Mouse (Mus musculus): Measurements from ENCODE around the gene Terf2ip. TPM values are rescaled to one million over a fixed set of nuclear protein-coding genes. Genes with fewer than 3 reads are reported as not detected.
A peak's percentile ranks its signal among the peaks of the same experiment; 100 is the strongest.

The Terf2ip gene
- total RNA-seq, 2 experiments from 2014 or later = 4.1 to 9.4 TPM

DNA sequence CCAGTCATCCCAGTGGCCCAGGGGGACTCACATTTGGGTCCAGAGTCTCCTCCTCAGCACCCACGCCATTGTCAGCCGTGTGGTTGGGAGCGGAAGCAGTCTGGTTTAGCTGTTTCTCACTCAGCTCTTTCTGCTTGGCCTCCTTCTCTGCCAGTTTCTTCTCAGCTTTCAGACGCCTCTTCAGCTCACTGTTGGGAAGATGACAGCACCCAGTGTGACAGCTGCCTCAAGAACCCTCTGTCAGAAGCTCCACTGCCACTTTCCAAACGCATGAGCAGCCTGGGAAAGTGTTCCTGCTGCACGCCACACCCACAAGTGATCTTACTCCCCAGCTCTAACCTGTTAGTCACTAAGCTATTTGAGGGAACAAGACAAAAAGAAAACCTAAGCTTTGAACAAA lies 5.6 kb upstream of the Terf2ip start:
- ATAC-seq (replicated peaks; ENCODE audit: poor library complexity, severe bottlenecking) = no peak

DNA sequence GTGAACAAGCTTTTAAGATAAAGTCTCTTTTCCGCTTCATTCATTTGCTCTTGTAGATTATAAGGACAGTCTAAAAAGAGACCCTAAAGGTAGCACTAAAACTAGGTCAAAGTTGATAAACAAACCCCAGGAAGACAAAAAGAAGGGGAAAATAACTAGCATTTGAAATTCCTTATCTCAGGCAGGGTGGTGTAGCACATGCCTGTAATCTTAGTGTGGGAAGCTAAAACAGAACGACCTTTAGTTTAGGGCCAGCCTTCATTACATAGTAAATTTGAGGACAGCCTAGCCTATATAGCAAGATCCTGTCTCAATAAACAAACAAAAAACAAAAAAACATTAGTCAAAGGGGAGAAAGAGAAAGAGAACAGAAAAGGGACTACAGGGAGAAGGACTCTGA lies 3.5 kb upstream of the Terf2ip start:
- no peak for ATAC-seq (replicated peaks; ENCODE audit: poor library complexity, severe bottlenecking)

DNA sequence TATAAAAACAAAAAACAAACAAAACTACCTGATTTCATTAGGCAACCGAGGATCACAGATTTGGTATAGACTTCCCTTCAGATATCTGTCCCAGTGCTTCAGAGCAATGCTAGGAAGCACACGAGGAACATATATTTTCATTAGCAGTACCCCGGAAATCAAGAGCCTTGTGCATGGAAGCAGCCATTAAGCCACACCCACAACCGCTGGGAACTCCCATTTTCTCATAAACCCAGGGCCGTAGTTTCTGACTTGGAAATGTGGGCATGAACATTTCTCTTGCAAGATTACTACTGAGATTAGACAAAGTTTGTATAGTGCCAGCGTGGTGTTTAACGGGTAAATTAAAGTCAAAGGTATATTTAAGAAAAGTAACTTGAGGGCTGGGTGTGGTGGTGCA lies 1.6 kb upstream of the Terf2ip start:
- no peak for ATAC-seq (replicated peaks; ENCODE audit: poor library complexity, severe bottlenecking)

DNA sequence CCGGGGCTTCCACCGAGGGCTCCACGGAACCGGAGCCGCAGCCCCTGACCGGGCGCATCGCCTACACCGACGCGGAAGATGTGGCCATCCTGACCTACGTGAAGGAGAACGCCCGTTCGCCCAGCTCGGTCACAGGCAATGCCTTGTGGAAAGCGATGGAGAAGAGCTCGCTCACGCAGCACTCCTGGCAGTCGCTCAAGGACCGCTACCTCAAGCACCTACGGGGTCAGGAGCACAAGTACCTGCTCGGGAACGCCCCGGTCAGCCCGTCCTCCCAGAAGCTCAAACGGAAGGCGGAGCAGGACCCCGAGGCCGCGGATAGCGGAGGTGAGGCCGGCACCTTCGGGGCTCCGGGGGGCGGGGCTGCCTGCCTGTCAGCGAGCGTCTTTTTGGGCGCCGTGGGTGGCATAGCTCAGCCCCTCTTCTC lies 631 bp downstream of the Terf2ip start:
- ATAC-seq (replicated peaks; ENCODE audit: poor library complexity, severe bottlenecking) = peak; percentile 69

DNA sequence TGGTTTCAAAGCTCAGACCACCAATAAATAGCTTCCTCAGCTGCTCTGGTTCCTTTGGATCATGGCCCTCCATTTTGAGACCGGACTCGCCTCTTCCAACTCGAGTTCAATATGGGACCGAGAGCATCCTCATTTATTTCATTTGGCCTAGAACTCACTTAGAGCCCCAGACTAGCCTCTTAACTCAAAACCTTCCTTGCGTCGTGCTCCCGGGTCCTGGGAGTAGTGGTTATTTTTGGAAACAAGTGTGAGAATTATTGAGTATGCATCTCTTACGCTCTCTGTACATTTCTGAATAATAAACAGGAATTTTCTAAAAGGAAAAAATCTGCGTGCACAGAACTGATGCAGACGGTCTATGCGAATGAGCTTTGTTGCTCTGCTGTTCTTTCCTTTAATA lies 3.7 kb downstream of the Terf2ip start, which contains the start of gene Gm6793:
TSS of gene Gm6793 (minus strand) at position 101 of the 400 bp plus-strand sequence.
- ATAC-seq (replicated peaks; ENCODE audit: poor library complexity, severe bottlenecking) = no peak

DNA sequence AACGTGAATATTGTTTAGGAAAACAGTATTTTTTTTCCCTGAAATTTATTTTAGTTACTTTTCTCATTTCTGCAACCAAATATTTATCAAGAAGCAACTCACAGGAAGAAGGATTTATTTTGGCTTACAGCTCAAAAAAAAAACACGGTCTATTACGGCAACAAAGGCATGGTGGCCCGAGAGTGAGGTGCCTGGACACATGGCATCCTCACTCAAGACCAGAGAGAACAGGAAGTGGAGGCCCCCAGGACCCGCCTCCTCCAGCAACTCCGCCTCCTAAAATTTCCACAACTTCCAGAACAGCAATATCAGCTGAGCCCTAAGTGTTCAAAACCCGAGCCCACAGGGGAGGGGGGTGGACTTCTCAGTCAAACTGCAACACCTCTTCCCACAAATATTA lies 18.3 kb downstream of the Terf2ip start:
- no peak for ATAC-seq (replicated peaks; ENCODE audit: poor library complexity, severe bottlenecking)

DNA sequence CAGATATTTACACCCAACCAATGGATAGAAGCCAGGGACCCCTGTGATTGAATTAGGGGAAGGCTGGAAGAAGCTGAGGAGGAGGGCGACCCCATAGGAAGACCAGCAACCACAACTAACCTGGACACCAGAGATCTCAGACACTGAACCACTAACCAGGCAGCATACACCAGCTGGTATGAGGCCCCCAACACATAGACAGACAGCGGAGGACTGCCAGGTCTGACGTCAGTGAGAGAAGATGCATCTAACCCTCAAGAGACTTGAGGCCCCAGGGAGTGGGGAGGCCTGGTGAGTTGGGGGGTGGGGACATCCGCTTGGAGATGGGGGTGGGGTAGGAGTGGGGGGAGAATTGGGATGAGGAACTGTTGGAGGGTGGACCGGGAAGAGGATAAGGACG lies 19.5 kb downstream of the Terf2ip start:
- ATAC-seq (replicated peaks; ENCODE audit: poor library complexity, severe bottlenecking) = no peak

DNA sequence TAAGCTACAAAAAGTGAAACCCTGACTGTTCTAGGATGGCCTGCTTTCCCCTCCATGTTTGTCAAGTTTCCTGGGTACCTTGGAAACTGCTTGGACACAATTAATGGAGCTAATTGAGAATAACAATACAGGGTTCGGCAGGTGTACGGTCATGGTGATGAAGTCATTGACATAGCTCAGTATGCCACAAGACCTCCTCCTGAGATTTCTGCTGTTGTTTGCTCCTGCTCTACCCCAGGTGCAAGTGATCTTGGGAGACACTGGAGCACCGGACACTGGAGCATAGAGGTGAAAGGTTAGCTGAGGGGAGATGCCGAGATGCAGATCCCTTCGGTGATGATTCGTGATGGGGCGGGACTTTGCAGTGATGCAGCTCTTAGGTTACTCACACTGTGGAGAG lies 21.9 kb downstream of the Terf2ip start:
- no peak for ATAC-seq (replicated peaks; ENCODE audit: poor library complexity, severe bottlenecking)

DNA sequence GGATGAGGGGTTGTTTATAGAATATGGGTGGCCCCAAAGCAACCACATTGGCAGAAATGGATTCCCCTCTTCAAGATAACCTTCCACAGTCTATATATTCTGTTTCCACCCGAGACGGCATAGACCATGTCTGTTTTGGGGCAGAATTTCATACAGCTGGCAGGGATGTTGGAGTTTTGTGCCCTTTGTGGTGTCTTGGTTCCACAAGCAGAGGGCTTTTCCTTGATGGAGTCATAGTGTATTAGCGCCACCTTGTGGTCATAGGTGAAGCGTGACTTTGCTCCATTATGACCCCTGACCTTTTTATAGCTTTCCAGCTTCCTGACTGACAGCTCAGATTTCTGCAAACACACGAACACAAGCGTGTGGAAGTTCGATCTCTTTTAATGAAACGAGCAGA lies 23.4 kb downstream of the Terf2ip start:
- ATAC-seq (replicated peaks; ENCODE audit: poor library complexity, severe bottlenecking) = peak; percentile 95

DNA sequence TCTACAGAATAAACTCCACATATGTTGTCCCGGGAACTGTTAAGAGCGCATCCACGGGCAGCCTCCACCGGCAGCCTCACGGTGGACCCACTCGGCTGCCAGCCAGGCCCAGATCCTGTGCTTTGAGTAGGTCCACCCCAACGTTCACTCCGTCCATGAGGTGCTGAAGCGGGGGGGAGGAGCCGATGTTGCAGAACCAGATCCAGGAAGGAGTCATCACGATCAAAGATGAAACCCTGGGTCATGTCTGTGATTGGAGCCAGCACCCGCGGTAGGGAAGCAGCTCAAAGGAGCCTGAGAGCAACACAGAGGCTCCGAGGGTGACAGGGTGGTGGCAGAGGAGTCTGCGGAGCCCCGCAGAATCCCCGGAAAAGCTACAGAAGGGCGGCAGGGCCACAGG lies 26.3 kb downstream of the Terf2ip start:
- no peak for ATAC-seq (replicated peaks; ENCODE audit: poor library complexity, severe bottlenecking)

DNA sequence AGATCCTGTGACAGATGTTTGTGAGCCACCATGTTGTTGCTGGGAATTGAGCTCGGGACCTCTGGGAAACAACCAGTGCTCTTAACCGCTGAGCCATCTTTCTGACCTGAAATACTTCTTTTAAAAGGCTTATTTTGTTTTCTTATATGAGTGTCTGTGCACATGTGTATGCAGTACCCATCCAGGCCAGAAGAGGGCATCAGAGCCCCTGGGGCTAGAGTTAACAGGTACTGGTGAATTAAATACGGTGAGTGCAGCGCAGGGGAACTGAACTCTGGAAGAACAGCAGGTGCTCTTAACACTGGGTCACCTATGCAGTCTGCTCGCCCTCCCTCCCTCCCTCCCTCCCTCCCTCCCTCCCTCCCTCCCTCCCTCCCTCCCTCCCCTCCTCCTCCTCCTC lies 34.0 kb downstream of the Terf2ip start:
- ATAC-seq (replicated peaks; ENCODE audit: poor library complexity, severe bottlenecking) = no peak

DNA sequence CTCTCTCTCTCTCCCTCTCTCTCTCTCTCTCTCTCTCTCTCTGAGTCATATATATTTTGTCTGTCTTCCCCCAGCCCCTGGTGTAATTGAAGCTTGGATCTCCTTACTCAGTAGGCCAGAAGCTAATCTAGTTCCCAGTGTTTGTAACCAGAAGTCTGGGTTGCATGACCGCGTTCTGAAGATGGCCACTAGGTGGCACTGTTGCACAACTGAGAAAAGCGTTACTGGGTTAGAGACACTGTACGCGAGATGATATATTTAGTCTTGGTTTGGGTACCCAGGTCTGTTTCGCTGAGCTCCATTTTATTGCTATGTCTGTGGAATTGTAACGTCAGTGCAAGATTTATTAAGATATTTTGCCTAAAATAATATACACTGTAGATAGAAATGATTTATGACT lies 34.7 kb downstream of the Terf2ip start:
- peak; percentile 90 for ATAC-seq (replicated peaks; ENCODE audit: poor library complexity, severe bottlenecking)

DNA sequence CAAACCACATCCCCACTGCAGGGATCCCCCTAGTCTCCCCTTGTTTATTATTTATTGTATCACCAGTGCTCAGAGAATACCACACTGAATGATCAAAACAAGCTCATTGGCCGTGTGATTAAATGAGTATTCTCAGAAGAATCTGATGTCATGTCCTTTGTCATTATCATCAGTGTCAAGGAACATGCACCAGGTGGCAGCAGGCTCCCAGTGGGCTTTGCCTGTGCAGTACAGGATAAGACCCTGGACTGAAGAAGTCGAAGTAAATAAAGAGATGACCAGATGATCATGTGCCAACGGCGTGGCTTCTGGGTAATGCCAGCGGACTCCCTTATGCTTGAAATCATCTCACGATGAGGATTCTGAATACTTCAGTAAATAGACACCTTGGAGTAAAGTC lies 37.1 kb downstream of the Terf2ip start:
- ATAC-seq (replicated peaks; ENCODE audit: poor library complexity, severe bottlenecking) = no peak

DNA sequence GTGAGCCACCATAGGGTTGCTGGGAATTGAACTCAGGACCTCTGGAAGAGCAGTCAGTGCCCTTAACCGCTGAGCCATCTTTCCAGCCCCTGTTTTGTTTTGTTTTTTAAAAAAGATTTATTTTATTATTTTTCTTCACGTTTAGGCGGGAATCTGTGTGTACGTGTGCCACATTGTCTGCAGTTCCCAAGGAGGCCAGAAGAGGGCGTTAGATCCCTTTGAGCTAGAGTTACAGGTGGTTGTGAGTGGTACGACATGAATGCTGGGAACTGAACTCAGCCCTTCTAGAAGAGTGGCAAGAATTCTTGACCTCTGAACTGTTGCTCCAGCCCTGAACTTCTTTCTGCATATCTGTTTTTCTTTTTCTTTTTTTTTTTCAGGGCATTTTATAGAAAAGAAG lies 38.8 kb downstream of the Terf2ip start:
- no peak for ATAC-seq (replicated peaks; ENCODE audit: poor library complexity, severe bottlenecking)

DNA sequence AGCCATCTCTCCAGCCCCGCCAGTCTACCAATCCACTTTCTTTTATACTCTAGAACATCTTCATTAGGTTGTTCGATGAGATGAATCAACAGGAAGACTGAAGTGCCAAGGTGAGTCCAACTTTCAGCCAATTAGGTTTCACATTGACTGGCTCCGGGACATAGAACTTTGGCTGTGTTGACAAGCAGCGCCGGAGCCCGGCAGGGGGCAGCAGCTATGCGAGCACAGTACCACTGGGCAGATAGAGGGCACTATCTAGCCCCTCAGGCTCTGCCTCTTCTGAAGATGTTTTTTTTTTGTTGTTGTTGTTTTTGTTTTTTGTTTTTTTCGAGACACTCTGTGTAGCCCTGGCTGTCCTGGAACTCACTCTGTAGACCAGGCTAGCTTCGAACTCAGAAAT lies 40.3 kb downstream of the Terf2ip start:
- no peak for ATAC-seq (replicated peaks; ENCODE audit: poor library complexity, severe bottlenecking)

DNA sequence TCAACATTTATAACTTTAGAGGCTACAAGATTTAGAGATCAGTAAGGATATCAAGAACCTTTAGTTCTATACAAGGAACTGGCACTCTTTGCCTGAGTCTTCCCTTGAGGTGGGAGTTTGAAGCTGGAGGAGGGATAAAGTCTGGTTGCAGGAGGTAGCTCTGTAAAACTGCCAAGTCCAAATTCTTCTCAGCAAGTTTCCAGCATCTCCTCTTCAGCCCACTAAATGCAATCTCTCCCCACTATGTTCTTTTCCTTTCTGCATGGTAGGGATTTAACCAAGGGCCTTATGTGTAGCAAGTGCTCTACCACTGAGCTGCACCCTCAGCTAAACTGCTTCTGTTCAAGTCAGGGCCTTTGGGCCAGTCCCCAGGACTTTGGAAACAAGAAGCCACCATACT lies 43.3 kb downstream of the Terf2ip start:
- ATAC-seq (replicated peaks; ENCODE audit: poor library complexity, severe bottlenecking) = no peak

DNA sequence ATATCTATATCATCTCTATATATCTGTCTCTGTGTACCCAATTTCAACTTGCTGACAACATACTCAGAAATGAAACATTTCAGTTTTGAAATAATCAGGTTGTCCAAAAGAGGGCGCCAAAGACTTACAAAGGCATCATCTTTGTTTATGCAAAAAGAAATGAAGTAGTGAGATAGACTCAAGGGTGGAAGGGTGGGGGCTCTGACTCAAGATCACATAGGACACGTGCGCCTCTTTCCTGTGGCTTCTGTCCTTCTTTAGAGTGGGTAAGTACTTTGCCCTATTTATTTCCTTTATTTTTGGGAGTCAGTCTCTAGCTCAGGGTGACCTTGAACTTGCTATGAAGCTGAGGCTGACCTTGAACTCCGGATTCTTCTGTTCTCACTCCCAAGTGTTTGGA lies 50.2 kb downstream of the Terf2ip start:
- ATAC-seq (replicated peaks; ENCODE audit: poor library complexity, severe bottlenecking) = peak; percentile 67

Other genes with a start within 250 kb of the Terf2ip start
- 92.7 and 94.8 TPM in 2 replicates for gene Cfdp1, start 157.1 kb upstream of the Terf2ip start, total RNA-seq (2014; fragmentation: Nextera tagmentation)
- gene Cfdp1, start 157.1 kb upstream of the Terf2ip start, total RNA-seq (2017) = 217 and 238 TPM in 2 replicates
- gene Tmem170, start 134.6 kb upstream of the Terf2ip start, total RNA-seq (2014; fragmentation: Nextera tagmentation) = 0.62 and 2.0 TPM in 2 replicates
- 0.05 and 0.73 TPM in 2 replicates for gene Tmem170, start 134.6 kb upstream of the Terf2ip start, total RNA-seq (2017)
- gene Chst5, start 101.0 kb upstream of the Terf2ip start, total RNA-seq (2014; fragmentation: Nextera tagmentation) = not detected in 2 replicates
- gene Chst5, start 101.0 kb upstream of the Terf2ip start, total RNA-seq (2017) = not detected in 2 replicates
- not detected in 2 replicates for gene Tmem231, start 77.5 kb upstream of the Terf2ip start, total RNA-seq (2014; fragmentation: Nextera tagmentation)
- gene Tmem231, start 77.5 kb upstream of the Terf2ip start, total RNA-seq (2017) = not detected in 2 replicates
- gene Gabarapl2, start 70.7 kb upstream of the Terf2ip start, total RNA-seq (2014; fragmentation: Nextera tagmentation) = 54.4 and 78.4 TPM in 2 replicates
- gene Gabarapl2, start 70.7 kb upstream of the Terf2ip start, total RNA-seq (2017) = 23.3 and 26.8 TPM in 2 replicates
- gene Adat1, start 19.1 kb upstream of the Terf2ip start, total RNA-seq (2014; fragmentation: Nextera tagmentation) = 8.5 and 12.7 TPM in 2 replicates
- 5.7 and 6.1 TPM in 2 replicates for gene Adat1, start 19.1 kb upstream of the Terf2ip start, total RNA-seq (2017)
- gene Kars, start 75 bp upstream of the Terf2ip start, total RNA-seq (2014; fragmentation: Nextera tagmentation) = 164 and 178 TPM in 2 replicates
- gene Kars, start 75 bp upstream of the Terf2ip start, total RNA-seq (2017) = 186 and 197 TPM in 2 replicates
- gene Gm6793, start 3.6 kb downstream of the Terf2ip start, total RNA-seq (2014; fragmentation: Nextera tagmentation) = 0.21 and 0.26 TPM in 2 replicates
- 0.26 TPM in 1 of 2 replicates, not detected in the other for gene Gm6793, start 3.6 kb downstream of the Terf2ip start, total RNA-seq (2017)